Mouse (Mus musculus) lung, postnatal 0 days (tissue): ENCODE data around the gene Pigw.
"Not testable (repeated sequence)": the region's sequence is repeated elsewhere in the genome, so short reads cannot be mapped to it uniquely, and the experiment has no call there.

Experiments
- CTCF ChIP-seq: IDR thresholded peaks from 2 replicates; pipeline ENCODE4 v1.5.1; 2016; ENCODE audit warnings: antibody characterized with exemption, mild to moderate bottlenecking
- EP300 ChIP-seq: IDR thresholded peaks from 2 replicates; pipeline ENCODE4 v1.6.1; 2016; ENCODE audit warnings: antibody characterized with exemption, mild to moderate bottlenecking, control low read depth

DNA sequence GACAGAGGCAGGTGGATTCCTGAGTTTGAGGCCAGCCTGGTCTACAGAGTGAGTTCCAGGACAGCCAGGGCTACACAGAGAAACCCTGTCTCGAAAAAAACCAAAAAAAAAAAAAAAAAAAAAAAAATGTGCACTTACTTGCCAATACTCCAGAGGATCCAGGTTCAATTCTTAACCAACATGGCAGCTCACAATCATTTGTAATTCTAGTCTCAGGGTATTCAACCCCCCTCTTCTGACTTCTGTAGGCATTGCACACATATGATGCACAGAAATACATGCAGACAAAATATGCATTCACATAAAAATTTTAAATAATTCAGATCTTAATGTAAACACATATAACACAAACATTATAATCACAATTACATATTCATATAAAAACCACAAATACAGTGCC is 4.1 kb downstream of the Pigw start:
- not testable (repeated sequence) for TF ChIP-seq CTCF, EP300
